In genomic region chr9:120569721-120570333, GRCm38 (mm10) we compare ENCODE assay signal across 7 mouse cellular contexts. TPM values are rescaled to one million over a fixed set of nuclear protein-coding genes. Genes with fewer than 3 reads are reported as not detected.
A peak's percentile ranks its signal among the peaks of the same experiment; 100 is the strongest.
DNase-seq lines count a peak whose midpoint lies in the region; ATAC-seq and TF ChIP-seq lines count a peak whose summit lies in the region.

No protein-coding gene starts in this region.

- peaks cover 4% of the 10 kb centered on the region; the same call in 1 of the 2 replicates for H3K27me3 ChIP-seq in E14TG2a.4 (ENCODE audit: insufficient read depth, low read length)
- no peaks in the 10 kb centered on the region for H3K27me3 ChIP-seq in embryonic facial prominence, embryonic 11.5 days (ENCODE audit: control insufficient read depth, insufficient read depth, low read length)
- H3K27me3 ChIP-seq in splenic B cell, adult 2 months (ENCODE audit: control insufficient read depth, insufficient read depth, low read length, poor library complexity, severe bottlenecking): no peaks in the 10 kb centered on the region; the same call in 1 of the 2 replicates

- no peak overlapping the region for H3K4me2 ChIP-seq in embryonic facial prominence, embryonic 11.5 days (ENCODE audit: low read depth, low read length)

- 64% methylated on average over 13 of the region's 13 CpGs for WGBS in embryonic facial prominence, embryonic 11.5 days

- no peaks in the 10 kb centered on the region for H3K9me3 ChIP-seq in E14TG2a.4 (ENCODE audit: low read length)
- H3K9me3 ChIP-seq in embryonic facial prominence, embryonic 11.5 days (replicated peaks; ENCODE audit: control insufficient read depth, low read length): no peaks in the 10 kb centered on the region

- peak; percentile 52 for TF ChIP-seq CTCF in E14TG2a.4 (conservative IDR thresholded peaks at IDR 0.05; ENCODE audit: low read length)

- peak overlapping the region; percentile 96 for H3K4me3 ChIP-seq in E14TG2a.4 (replicated peaks; ENCODE audit: low read length)
- no peak overlapping the region for H3K4me3 ChIP-seq in embryonic facial prominence, embryonic 11.5 days (ENCODE audit: low read depth, low read length)

- no peak overlapping the region for H3K27ac ChIP-seq in embryonic facial prominence, embryonic 11.5 days (replicated peaks; ENCODE audit: low read depth, low read length)

- ATAC-seq in embryonic facial prominence, embryonic 11.5 days (replicated peaks; ENCODE audit: insufficient number of reproducible peaks, low FRiP score, low TSS enrichment, low read depth): no peak

- H3K9ac ChIP-seq in embryonic facial prominence, embryonic 11.5 days (replicated peaks; ENCODE audit: low read length): no peak overlapping the region

- peaks cover 31% of the 10 kb centered on the region for H3K36me3 ChIP-seq in E14TG2a.4 (ENCODE audit: insufficient read depth, low read length)
- H3K36me3 ChIP-seq in embryonic facial prominence, embryonic 11.5 days (replicated peaks; ENCODE audit: control insufficient read depth, insufficient read depth, low read depth, low read length): peaks cover 4% of the 10 kb centered on the region
- peaks cover 2% of the 10 kb centered on the region for H3K36me3 ChIP-seq in splenic B cell, adult 2 months (ENCODE audit: control insufficient read depth, insufficient read depth, low read length, poor library complexity, severe bottlenecking)

- intact Hi-C loops in left cerebral cortex, postnatal 25 days (cut with DNase I): loop anchor here (5.0 to 10.0 kb wide), 3 partner anchors 128 to 805 kb away; no protein-coding TSS in a partner anchor

- peaks cover 37% of the 10 kb centered on the region for H3K4me1 ChIP-seq in E14TG2a.4 (replicated peaks; ENCODE audit: low read depth, low read length)
- H3K4me1 ChIP-seq in embryonic facial prominence, embryonic 11.5 days (ENCODE audit: control insufficient read depth, insufficient read depth, low read length): no peaks in the 10 kb centered on the region

- DNase-seq in kidney, adult 18-20 months: peak; percentile 33
- DNase-seq in kidney, adult 11 months: no peak
- peak; percentile 66 for DNase-seq in A20 (ENCODE audit: low read depth, low spot score)
- peak; percentile 57 for DNase-seq in embryonic facial prominence, embryonic 11.5 days (ENCODE audit: low spot score)
- peak; percentile 43 to 61 for DNase-seq in left cerebral cortex, postnatal 25 days (ENCODE audit: low spot score in 2 of 2)
- DNase-seq in splenic B cell, adult 2 months (ENCODE audit: low read depth, low spot score): peak; percentile 58

RNA-seq across cellular contexts. Expression of gene Rpl14, which starts 1.4 kb away (rescaled TPM):
- polyA plus RNA-seq in embryonic facial prominence, embryonic 11.5 days (2014; fragmentation: Nextera tagmentation; extraction: Ambion mirVana): 1,013 and 1,065 TPM in 2 replicates
- total RNA-seq in left cerebral cortex, postnatal 25 days (2021): 100 to 1,000 TPM; 244 to 268 TPM

RNA-seq across cellular contexts. Expression of gene Entpd3, which starts 30.2 kb away (rescaled TPM):
- 0.53 and 1.1 TPM in 2 replicates for polyA plus RNA-seq in embryonic facial prominence, embryonic 11.5 days (2014; fragmentation: Nextera tagmentation; extraction: Ambion mirVana)
- total RNA-seq in left cerebral cortex, postnatal 25 days (2021): 1 to 10 TPM; 4.5 to 8.5 TPM
